Mouse (Mus musculus) C2C12 (cell line): ENCODE results near the gene Olfr272.

Experiments used
- CTCF ChIP-seq: IDR thresholded peaks from one replicate; pipeline ENCODE4 v1.5.1; 2011; ENCODE audit not compliant: control insufficient read depth, insufficient read depth, insufficient read length
- MAX ChIP-seq: IDR thresholded peaks from one replicate; pipeline ENCODE4 v1.6.1; 2011; ENCODE audit warnings: mild to moderate bottlenecking, control low read depth
- MYOD1 ChIP-seq: IDR thresholded peaks from one replicate; pipeline ENCODE4 v1.6.1; 2011; ENCODE audit warnings: low read depth; ENCODE audit not compliant: control insufficient read depth, insufficient read length
- USF1 ChIP-seq: IDR thresholded peaks from one replicate; pipeline ENCODE4 v1.6.1; 2011; ENCODE audit warnings: low read depth, mild to moderate bottlenecking, control low read depth, moderate library complexity

DNA sequence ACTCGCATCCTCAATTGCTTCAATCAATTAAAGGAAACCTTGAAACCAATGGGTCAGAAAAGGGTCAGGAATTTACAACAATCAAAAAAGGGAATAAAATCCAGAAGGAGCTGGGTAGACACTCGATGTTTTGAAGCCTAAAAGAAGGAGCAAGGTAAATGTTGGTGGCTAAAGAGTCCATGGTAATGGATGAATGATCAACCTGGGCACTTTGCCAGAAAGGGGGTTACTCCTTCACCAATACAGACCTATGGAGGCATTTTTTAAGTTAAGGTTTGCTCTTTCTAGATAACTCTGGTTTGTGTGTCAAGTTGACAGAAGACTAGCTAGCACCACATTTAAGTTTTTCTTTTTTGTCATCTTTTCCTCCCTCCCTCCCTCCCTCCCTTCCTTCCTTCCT lies 30.0 kb upstream of the Olfr272 start:
- TF ChIP-seq CTCF (no peak), USF1 (no peak), MAX (no peak), MYOD1 (no peak)
